Comparison of ENCODE assay signal across 15 mouse cellular contexts in the genomic region with DNA sequence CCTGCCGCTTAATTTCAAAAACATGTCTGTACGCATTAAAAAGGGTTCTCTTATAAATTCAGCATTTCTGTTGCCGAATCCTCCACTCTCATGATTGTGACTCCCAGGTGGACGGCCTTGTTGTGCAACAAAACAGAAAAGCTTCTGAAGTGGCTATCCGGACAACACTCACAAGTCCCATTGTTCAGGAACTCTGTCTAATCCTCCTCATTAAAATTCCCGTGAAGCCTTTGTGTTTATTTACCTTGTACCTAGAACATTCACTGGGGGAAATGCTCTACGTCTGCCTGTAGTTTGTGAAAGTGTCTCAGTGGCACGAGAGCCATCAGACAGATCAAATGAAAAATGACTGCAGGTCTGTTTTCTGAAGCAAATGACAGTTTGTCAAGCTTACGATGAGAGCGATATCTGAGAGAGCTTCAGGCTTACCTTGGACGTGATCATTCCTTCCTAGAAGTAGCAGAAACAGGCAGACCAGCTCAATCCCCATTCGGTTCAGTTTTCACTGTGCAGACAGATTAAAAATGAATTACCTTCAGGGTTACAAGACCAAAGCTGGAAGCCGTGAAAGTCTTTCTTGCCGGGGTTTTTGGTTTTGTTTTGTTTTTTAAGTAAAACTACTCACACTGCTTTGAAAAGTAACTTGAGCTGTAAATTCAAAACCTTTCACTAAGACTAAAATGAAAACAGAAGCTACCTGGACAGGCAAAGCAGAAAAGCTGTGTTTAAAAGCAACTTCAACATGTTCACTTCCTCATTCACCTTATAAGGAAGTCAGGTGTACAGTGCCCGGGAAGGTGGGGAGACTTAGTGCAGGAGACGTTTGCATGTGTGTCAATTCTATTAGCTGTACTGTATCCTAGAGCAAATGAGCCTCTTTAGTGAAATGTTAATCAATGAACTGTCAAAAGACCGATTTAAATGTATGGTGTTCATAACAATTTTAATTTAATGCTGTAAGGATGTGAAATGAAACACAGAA. TPM values are rescaled to one million over a fixed set of nuclear protein-coding genes. Genes with fewer than 3 reads are reported as not detected.
DNase-seq lines count a peak whose midpoint lies in the region; ATAC-seq and TF ChIP-seq lines count a peak whose summit lies in the region.
"Had no signal": no experiment of that assay in that cellular context is flagged by ENCODE, and none has a peak within 500 bp of the region (broad histone marks: within the 10 kb centered on the region; RNA-seq: fewer than 3 reads in every experiment).

No protein-coding gene starts in this region.

- peak; percentile 82 for ATAC-seq in intestine, embryonic 16.5 days
- no peak for ATAC-seq in midbrain, postnatal 0 days (ENCODE audit: low FRiP score)

- peak overlapping the region; percentile 49 for H3K27ac ChIP-seq in intestine, embryonic 16.5 days (ENCODE audit: low read length)
- H3K27ac ChIP-seq in midbrain, postnatal 0 days (ENCODE audit: low read depth, low read length): no peak overlapping the region
- H3K27ac ChIP-seq: heart, adult 2 months; hindbrain, embryonic 12.5 days; neural tube, embryonic 13.5 days had no signal

- no peaks in the 10 kb centered on the region for H3K36me3 ChIP-seq in intestine, embryonic 16.5 days (ENCODE audit: control insufficient read depth, insufficient read depth, low read length)
- no peaks in the 10 kb centered on the region for H3K36me3 ChIP-seq in midbrain, postnatal 0 days (ENCODE audit: insufficient read depth, low read length)
- H3K36me3 ChIP-seq: hindbrain, embryonic 12.5 days; neural tube, embryonic 13.5 days had no signal

- H3K4me1 ChIP-seq in intestine, embryonic 16.5 days (ENCODE audit: control insufficient read depth, insufficient read depth, low read length): no peaks in the 10 kb centered on the region
- H3K4me1 ChIP-seq in midbrain, postnatal 0 days (ENCODE audit: insufficient read depth, low read length): 0 out of 2 replicates have a peak, but pooled peaks cover 2% of the 10 kb centered on the region
- H3K4me1 ChIP-seq: neural tube, embryonic 13.5 days had no signal

- TF ChIP-seq CTCF in midbrain, postnatal 0 days (IDR thresholded peaks at IDR 0.05): no peak

- no peaks in the 10 kb centered on the region for H3K9me3 ChIP-seq in intestine, embryonic 16.5 days (ENCODE audit: control insufficient read depth, low read length)
- H3K9me3 ChIP-seq in midbrain, postnatal 0 days (ENCODE audit: low read length): no peaks in the 10 kb centered on the region
- H3K9me3 ChIP-seq: hindbrain, embryonic 12.5 days; neural tube, embryonic 13.5 days had no signal

- H3K9ac ChIP-seq in intestine, embryonic 16.5 days (ENCODE audit: low read depth, low read length): peak overlapping the region; percentile 57
- no peak overlapping the region for H3K9ac ChIP-seq in midbrain, postnatal 0 days (replicated peaks; ENCODE audit: low read length, poor library complexity, severe bottlenecking)
- H3K9ac ChIP-seq: hindbrain, embryonic 12.5 days; neural tube, embryonic 13.5 days had no signal

- H3K4me2 ChIP-seq in intestine, embryonic 16.5 days (ENCODE audit: low read depth, low read length): peak overlapping the region; percentile 45
- H3K4me2 ChIP-seq in midbrain, postnatal 0 days (ENCODE audit: low read depth, low read length, poor library complexity, severe bottlenecking): 0 out of 2 replicates have a peak overlapping the region, but pooled peaks have one; percentile 6
- H3K4me2 ChIP-seq: hindbrain, embryonic 12.5 days; neural tube, embryonic 13.5 days had no signal

- WGBS in intestine, embryonic 16.5 days: 37% methylated on average over 17 of the region's 17 CpGs
- 25% methylated on average over 17 of the region's 17 CpGs for WGBS in midbrain, postnatal 0 days

- H3K4me3 ChIP-seq in intestine, embryonic 16.5 days (ENCODE audit: low read length): peak overlapping the region; percentile 47
- no peak overlapping the region for H3K4me3 ChIP-seq in midbrain, postnatal 0 days (ENCODE audit: low read depth, low read length)
- H3K4me3 ChIP-seq: heart, adult 2 months; hindbrain, embryonic 12.5 days; neural tube, embryonic 13.5 days had no signal

- H3K27me3 ChIP-seq in intestine, embryonic 16.5 days (replicated peaks; ENCODE audit: control insufficient read depth, insufficient read depth, low read length): no peaks in the 10 kb centered on the region
- 0 out of 2 replicates have a peak, but pooled peaks cover 2% of the 10 kb centered on the region for H3K27me3 ChIP-seq in midbrain, postnatal 0 days (ENCODE audit: insufficient read depth, low read length)
- H3K27me3 ChIP-seq: hindbrain, embryonic 12.5 days; neural tube, embryonic 13.5 days had no signal

- peak; percentile 39 for DNase-seq in kidney, adult 9 months
- DNase-seq in kidney, adult 11 months: no peak
- peak; percentile 66 for DNase-seq in R1 (ENCODE audit: low read depth, low spot score)
- DNase-seq in midbrain, postnatal 0 days (ENCODE audit: low spot score): no peak
- no peak for DNase-seq in thymus, postnatal 25 days
- DNase-seq in ovary, postnatal 10 days (ENCODE audit: low spot score): no peak
- no peak for DNase-seq in B cell, adult 2 months
- DNase-seq: adrenal gland, postnatal 25 days; cerebellum, adult 18-20 months; heart, adult 2 months; right cerebral cortex, postnatal 25 days had no signal

RNA-seq across cellular contexts. Expression of gene Itgb6, which starts 49.2 kb away (rescaled TPM):
- 11.4 and 12.6 TPM in 2 replicates for polyA plus RNA-seq in intestine, embryonic 16.5 days (2015; fragmentation: Nextera tagmentation; extraction: Ambion mirVana)
- 0.14 and 0.22 TPM in 2 replicates for total RNA-seq in midbrain, postnatal 0 days (2014; rRNA removed)
- polyA plus RNA-seq in midbrain, postnatal 0 days (2015; fragmentation: Nextera tagmentation; extraction: Ambion mirVana): 0.04 and 0.33 TPM in 2 replicates
- total RNA-seq: adrenal gland, postnatal 25 days; megakaryocyte, adult 5-6 weeks had no signal

Comparison
In these comparisons a context has a peak if more than half of its experiments do, and no peak if none do; other contexts are left out.
1. DNase-seq: peak in kidney, adult 9 months (single experiment) and R1 (single experiment); none in kidney, adult 11 months (single experiment), midbrain, postnatal 0 days (single experiment), thymus, postnatal 25 days (single experiment), ovary, postnatal 10 days (single experiment) and B cell, adult 2 months (0 of 2).